Mouse (Mus musculus) cortical plate, adult 2 months (tissue): Measurements from ENCODE around the gene Tmx1.

Experiments
- CTCF ChIP-seq: fragments of 200-500 bp; IDR thresholded peaks from 2 replicates; pipeline ENCODE4 v1.5.1; 2011; ENCODE audit warnings: mild to moderate bottlenecking, control low read depth, low read length; ENCODE audit not compliant: insufficient read depth; ENCODE audit errors: extremely low read depth
- POLR2A ChIP-seq: fragments of 200-500 bp; IDR thresholded peaks from 2 replicates; pipeline ENCODE4 v1.6.1; 2011; ENCODE audit warnings: mild to moderate bottlenecking, low read length, control low read depth; ENCODE audit not compliant: insufficient read depth; ENCODE audit errors: extremely low read depth

- TF ChIP-seq CTCF (peak; percentile 19; the same call in 1 of the 2 replicates), POLR2A (no peak)
These were observed 22.5 kb upstream of the Tmx1 start for GRCm38 (mm10) chr12:70430307-70430950.
